ENCODE assay signal across 8 mouse cellular contexts in genomic region chr7:65011133-65011532, GRCm38 (mm10).
DNase-seq lines count a peak whose midpoint lies in the region; ATAC-seq lines count a peak whose summit lies in the region.

No protein-coding gene starts in this region.

- no peak for DNase-seq in heart, adult 8-10 months (ENCODE audit: low spot score)
- DNase-seq in R1 (ENCODE audit: low read depth, low spot score) (peak; percentile 75), liver (no peak)
- DNase-seq in fibroblast of lung, adult 2 months (ENCODE audit: low read depth): peak; percentile 19
- DNase-seq in lung, postnatal 4 days: peak; percentile 15 to 26
- no peak for DNase-seq in urinary bladder, postnatal 4 days (ENCODE audit: low spot score in 2 of 2)
- no peak for DNase-seq in urinary bladder, postnatal 36 days (ENCODE audit: low spot score in 2 of 2)

- no peak overlapping the region for H3K9ac ChIP-seq in heart, embryonic 15.5 days

- H3K4me3 ChIP-seq in heart, embryonic 15.5 days: no peak overlapping the region

- peak; percentile 55; the same call in 1 of the 2 replicates for ATAC-seq in heart, embryonic 15.5 days (replicated peaks; ENCODE audit: insufficient number of reproducible peaks, insufficient read depth, low FRiP score, low read depth)

- peaks cover 12% of the 10 kb centered on the region for H3K4me1 ChIP-seq in heart, embryonic 15.5 days (replicated peaks)

- no peaks in the 10 kb centered on the region for H3K27me3 ChIP-seq in heart, embryonic 15.5 days

- no peaks in the 10 kb centered on the region for H3K9me3 ChIP-seq in heart, embryonic 15.5 days (replicated peaks)

- H3K4me2 ChIP-seq in heart, embryonic 15.5 days: no peak overlapping the region

- no peak overlapping the region for H3K27ac ChIP-seq in heart, embryonic 15.5 days

- WGBS in heart, embryonic 15.5 days: 29% methylated on average over 6 of the region's 6 CpGs

- H3K36me3 ChIP-seq in heart, embryonic 15.5 days: no peaks in the 10 kb centered on the region

Comparison
In these comparisons a context has a peak if more than half of its experiments do, and no peak if none do; other contexts are left out.
1. DNase-seq: peak in R1 (single experiment), fibroblast of lung, adult 2 months (single experiment) and lung, postnatal 4 days (2 of 2); none in heart, adult 8-10 months (single experiment), urinary bladder, postnatal 4 days (0 of 2), liver (single experiment) and urinary bladder, postnatal 36 days (0 of 2).